Mouse (Mus musculus) adrenal gland, postnatal 4 days (tissue): ENCODE data around the gene Foxo6. TPM values are rescaled to one million over a fixed set of nuclear protein-coding genes. Genes with fewer than 3 reads are reported as not detected.

Experiments used
- DNase-seq, 2 experiments: peaks; one replicate each; pipeline ENCODE4 v3.0.0; 2021 to 2022; ENCODE audit warnings: low spot score in 2 of 2, mixed read lengths in 2 of 2
- long read RNA-seq, 2 experiments: library from polyadenylated mRNA; stranded (forward); transcript quantifications; one replicate each; pipeline ENCODE4 v2.0.0; 2021
- total RNA-seq, 2 experiments: library from RNA; stranded (reverse); gene quantifications; 2 replicates each; pipeline ENCODE4 v1.2.3; 2021

Foxo6 gene
- total RNA-seq: 1 to 10 TPM; 4.4 to 4.5 TPM
- long read RNA-seq, experiment 1, transcript Foxo6-201 (2 exons, 2,615 nt): major isoform, 6 of 12 reads
- long read RNA-seq, experiment 1, partial matches to known transcripts: 6 of 12 reads
- long read RNA-seq, experiment 1, other reads (novel, unspliced or antisense): 0 of 12 reads
- long read RNA-seq, experiment 2, transcript Foxo6-201 (2 exons, 2,615 nt): major isoform, 9 of 15 reads
- long read RNA-seq, experiment 2, partial matches to known transcripts: 0 of 15 reads
- long read RNA-seq, experiment 2, other reads (novel, unspliced or antisense): 6 of 15 reads

- peak; percentile 97 to 98 for DNase-seq
Measured at GRCm38 (mm10) chr4:120287290-120288111, at the start of gene Foxo6. Gene Foxo6, minus strand, starts transcription at chr4:120287349.

GRCm38 (mm10) chr4:120334316-120334715 is 47.2 kb upstream of the Foxo6 start:
- no peak for DNase-seq

GRCm38 (mm10) chr4:120332934-120333421 is 45.8 kb upstream of the Foxo6 start:
- no peak for DNase-seq

GRCm38 (mm10) chr4:120332405-120332933 is 45.3 kb upstream of the Foxo6 start:
- DNase-seq: no peak

GRCm38 (mm10) chr4:120331992-120332391 is 44.8 kb upstream of the Foxo6 start:
- no peak for DNase-seq

GRCm38 (mm10) chr4:120331541-120331940 is 44.4 kb upstream of the Foxo6 start:
- no peak for DNase-seq

GRCm38 (mm10) chr4:120325748-120326147 is 38.6 kb upstream of the Foxo6 start:
- DNase-seq: no peak

- DNase-seq: no peak
Measured at GRCm38 (mm10) chr4:120325051-120325450, 37.9 kb upstream of the Foxo6 start.

GRCm38 (mm10) chr4:120323858-120324257 is 36.7 kb upstream of the Foxo6 start:
- DNase-seq: no peak

GRCm38 (mm10) chr4:120323198-120323597 is 36.0 kb upstream of the Foxo6 start:
- peak; percentile 14 to 18 for DNase-seq

- DNase-seq: no peak
Measured at GRCm38 (mm10) chr4:120317541-120317940, 30.4 kb upstream of the Foxo6 start.

- no peak for DNase-seq
Measured at GRCm38 (mm10) chr4:120316716-120317115, 29.6 kb upstream of the Foxo6 start.

GRCm38 (mm10) chr4:120314571-120314970 is 27.4 kb upstream of the Foxo6 start:
- no peak for DNase-seq

GRCm38 (mm10) chr4:120313309-120313708 is 26.2 kb upstream of the Foxo6 start:
- DNase-seq: no peak

GRCm38 (mm10) chr4:120304580-120304979 is 17.4 kb upstream of the Foxo6 start:
- no peak for DNase-seq

- no peak for DNase-seq
Measured at GRCm38 (mm10) chr4:120299287-120299686, 12.1 kb upstream of the Foxo6 start.

GRCm38 (mm10) chr4:120291106-120291822 is 4.1 kb upstream of the Foxo6 start:
- DNase-seq: no peak

GRCm38 (mm10) chr4:120290486-120290885 is 3.3 kb upstream of the Foxo6 start:
- DNase-seq: no peak

- DNase-seq: no peak
Measured at GRCm38 (mm10) chr4:120289181-120289965, 2.2 kb upstream of the Foxo6 start.

- no peak for DNase-seq
Measured at GRCm38 (mm10) chr4:120286761-120287241, 348 bp downstream of the Foxo6 start.
